Mouse (Mus musculus): ENCODE measurements around the gene Gm49354.
"Not testable (repeated sequence)": the region's sequence is repeated elsewhere in the genome, so short reads cannot be mapped to it uniquely, and the experiment has no call there.

The Gm49354 gene

GRCm38 (mm10) chr13:59782145-59782544, at the start of gene Gm49354:
TSS of gene Gm49354 (minus strand) at chr13:59782245.
- DNase-seq (ENCODE audit: extremely low spot score, low read depth, low spot score), result no peak

GRCm38 (mm10) chr13:59825966-59826365, 43.9 kb upstream of the Gm49354 start:
- no peak for DNase-seq (ENCODE audit: extremely low spot score, low read depth, low spot score)

- peak; percentile 96 for DNase-seq (ENCODE audit: extremely low spot score, low read depth, low spot score)
Observed at GRCm38 (mm10) chr13:59822507-59823462, 40.7 kb upstream of the Gm49354 start, which contains the start of gene Tut7. TSS of gene Tut7 (minus strand) at chr13:59823147.

- DNase-seq (ENCODE audit: extremely low spot score, low read depth, low spot score), result no peak
Observed at GRCm38 (mm10) chr13:59820836-59821235, 38.8 kb upstream of the Gm49354 start.

- DNase-seq (ENCODE audit: extremely low spot score, low read depth, low spot score), result no peak
Observed at GRCm38 (mm10) chr13:59820114-59820513, 38.1 kb upstream of the Gm49354 start.

- no peak for DNase-seq (ENCODE audit: extremely low spot score, low read depth, low spot score)
Observed at GRCm38 (mm10) chr13:59817352-59817751, 35.3 kb upstream of the Gm49354 start.

GRCm38 (mm10) chr13:59814109-59814591, 32.1 kb upstream of the Gm49354 start:
- DNase-seq (ENCODE audit: extremely low spot score, low read depth, low spot score), result no peak

- DNase-seq (ENCODE audit: extremely low spot score, low read depth, low spot score), result no peak
Observed at GRCm38 (mm10) chr13:59811581-59811980, 29.5 kb upstream of the Gm49354 start.

- DNase-seq (ENCODE audit: extremely low spot score, low read depth, low spot score), result no peak
Observed at GRCm38 (mm10) chr13:59801000-59801399, 19.0 kb upstream of the Gm49354 start.

GRCm38 (mm10) chr13:59800077-59800476, 18.0 kb upstream of the Gm49354 start:
- no peak for DNase-seq (ENCODE audit: extremely low spot score, low read depth, low spot score)

GRCm38 (mm10) chr13:59798306-59798705, 16.3 kb upstream of the Gm49354 start:
- DNase-seq (ENCODE audit: extremely low spot score, low read depth, low spot score), result no peak

- no peak for DNase-seq (ENCODE audit: extremely low spot score, low read depth, low spot score)
Observed at GRCm38 (mm10) chr13:59796466-59796848, 14.4 kb upstream of the Gm49354 start.

- DNase-seq (ENCODE audit: extremely low spot score, low read depth, low spot score), result no peak
Observed at GRCm38 (mm10) chr13:59795807-59796465, 13.9 kb upstream of the Gm49354 start.

GRCm38 (mm10) chr13:59794786-59795185, 12.7 kb upstream of the Gm49354 start:
- DNase-seq (ENCODE audit: extremely low spot score, low read depth, low spot score), result no peak

- not testable (repeated sequence) for DNase-seq (ENCODE audit: extremely low spot score, low read depth, low spot score)
Observed at GRCm38 (mm10) chr13:59779744-59780264, 2.2 kb downstream of the Gm49354 start.

GRCm38 (mm10) chr13:59779213-59779612, 2.8 kb downstream of the Gm49354 start:
- no peak for DNase-seq (ENCODE audit: extremely low spot score, low read depth, low spot score)

- DNase-seq (ENCODE audit: extremely low spot score, low read depth, low spot score), result no peak
Observed at GRCm38 (mm10) chr13:59775168-59775567, 6.9 kb downstream of the Gm49354 start.

GRCm38 (mm10) chr13:59771257-59771656, 10.8 kb downstream of the Gm49354 start:
- DNase-seq (ENCODE audit: extremely low spot score, low read depth, low spot score), result no peak

GRCm38 (mm10) chr13:59770847-59771246, 11.2 kb downstream of the Gm49354 start:
- no peak for DNase-seq (ENCODE audit: extremely low spot score, low read depth, low spot score)

GRCm38 (mm10) chr13:59770164-59770562, 11.9 kb downstream of the Gm49354 start:
- DNase-seq (ENCODE audit: extremely low spot score, low read depth, low spot score), result peak; percentile 63
